Mouse (Mus musculus): ENCODE measurements at regions not wholly inside any gene's neighbourhood (a gene's known extent, or its start where the extent isn't known, plus 50 kb on each side); places are given as distances from the start of the nearest gene placed in this dataset.

DNA sequence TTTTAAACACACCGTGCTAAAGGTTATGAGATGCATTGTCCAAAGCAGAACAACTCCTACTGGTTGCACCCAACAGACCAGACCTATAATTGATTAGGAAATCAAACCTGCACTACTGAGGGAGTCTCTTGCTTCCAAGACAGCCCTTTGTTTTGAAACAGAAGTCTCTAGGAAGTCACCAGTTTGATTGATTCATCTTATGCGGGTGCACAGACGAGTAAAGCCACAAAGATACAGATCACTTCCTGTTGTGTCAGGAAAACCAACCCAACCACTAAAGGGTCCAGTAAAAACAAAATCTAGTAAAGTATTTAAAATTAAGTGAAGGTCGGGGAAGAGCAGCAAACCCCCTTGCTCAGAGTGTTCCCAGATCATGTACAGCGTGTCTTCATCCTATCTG, 58.3 kb upstream of the N6amt1 start:
- H3K4me2 ChIP-seq (ENCODE audit: low read length), result no peak overlapping the region
- H3K4me1 ChIP-seq (ENCODE audit: control insufficient read depth in 2 of 2, insufficient read depth in 2 of 2, low read length in 2 of 2), result no peaks in the 10 kb centered on the region
- no peak overlapping the region for H3K4me3 ChIP-seq (ENCODE audit: control insufficient read depth in 1 of 2, insufficient read depth in 1 of 2, low read depth in 1 of 2, low read length in 2 of 2)
- 72% methylated on average over 5 of the region's 5 CpGs for WGBS
- ATAC-seq (ENCODE audit: insufficient number of reproducible peaks, insufficient read depth, low FRiP score, low read depth), result no peak
- H3K27ac ChIP-seq (replicated peaks in 1 of 2; ENCODE audit: control insufficient read depth in 1 of 2, insufficient read depth in 1 of 2, low read depth in 2 of 2, low read length in 2 of 2), result no peak overlapping the region
- H3K36me3 ChIP-seq (ENCODE audit: control insufficient read depth, insufficient read depth, low read length), result no peaks in the 10 kb centered on the region
- no peak overlapping the region for H3K9ac ChIP-seq (ENCODE audit: low read length)
- H3K27me3 ChIP-seq (ENCODE audit: control insufficient read depth, insufficient read depth, low read length), result no peaks in the 10 kb centered on the region
- H3K9me3 ChIP-seq (ENCODE audit: control insufficient read depth, low read length), result no peaks in the 10 kb centered on the region

DNA sequence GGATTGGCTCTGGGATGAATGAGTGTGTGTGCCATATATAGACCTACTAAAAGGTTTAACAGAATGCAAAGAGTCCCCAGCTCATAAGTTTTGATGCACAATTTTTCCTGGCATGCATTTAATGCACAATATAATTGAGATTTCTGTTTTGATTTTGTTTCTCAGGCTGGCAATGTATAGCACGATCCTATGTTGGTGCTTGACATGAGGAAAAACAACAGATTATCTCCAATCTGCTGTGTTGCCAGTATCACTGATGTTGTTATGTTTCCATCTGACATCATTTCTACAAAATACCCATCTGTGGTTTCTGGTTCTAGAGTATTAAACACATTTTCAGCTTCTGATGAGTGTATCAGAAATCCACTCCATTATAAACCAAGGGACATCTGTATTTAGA, 61.2 kb upstream of the N6amt1 start:
- Histone ChIP-seq H3K4me3 (ENCODE audit: control insufficient read depth in 1 of 2, insufficient read depth in 1 of 2, low read depth in 1 of 2, low read length in 2 of 2) (no peak overlapping the region), H3K27ac (replicated peaks in 1 of 2; ENCODE audit: control insufficient read depth in 1 of 2, insufficient read depth in 1 of 2, low read depth in 2 of 2, low read length in 2 of 2) (no peak overlapping the region), H3K4me1 (ENCODE audit: control insufficient read depth in 2 of 2, insufficient read depth in 2 of 2, low read length in 2 of 2) (no peaks in the 10 kb centered on the region), H3K9ac (ENCODE audit: low read length) (no peak overlapping the region), H3K9me3 (ENCODE audit: control insufficient read depth, low read length) (no peaks in the 10 kb centered on the region), H3K27me3 (ENCODE audit: control insufficient read depth, insufficient read depth, low read length) (no peaks in the 10 kb centered on the region), H3K36me3 (ENCODE audit: control insufficient read depth, insufficient read depth, low read length) (no peaks in the 10 kb centered on the region), H3K4me2 (ENCODE audit: low read length) (no peak overlapping the region)
- 81% methylated on average over 1 of the region's 1 CpGs for WGBS
- no peak for ATAC-seq (ENCODE audit: insufficient number of reproducible peaks, insufficient read depth, low FRiP score, low read depth)

DNA sequence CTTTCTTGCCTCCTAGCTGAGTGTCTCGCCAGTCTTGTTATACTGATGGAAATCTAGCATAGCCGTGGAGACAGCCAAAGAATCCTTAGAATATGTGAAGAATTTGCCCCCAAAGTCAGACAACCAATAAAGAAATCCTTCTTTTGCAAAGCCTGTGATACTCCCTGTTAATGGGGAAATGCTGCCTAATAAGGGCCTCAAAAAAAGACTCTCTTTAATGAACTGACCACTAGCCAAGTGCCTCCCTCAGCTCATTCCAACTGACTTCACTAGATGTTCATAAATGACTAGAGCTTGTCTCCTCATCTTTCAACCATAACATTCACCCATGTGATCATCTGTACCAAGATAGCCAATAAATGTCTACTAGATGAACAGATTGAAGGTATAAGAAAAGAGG, 62.3 kb upstream of the N6amt1 start:
- Histone ChIP-seq H3K27me3 (ENCODE audit: control insufficient read depth, insufficient read depth, low read length) (no peaks in the 10 kb centered on the region), H3K4me3 (ENCODE audit: control insufficient read depth in 1 of 2, insufficient read depth in 1 of 2, low read depth in 1 of 2, low read length in 2 of 2) (no peak overlapping the region), H3K36me3 (ENCODE audit: control insufficient read depth, insufficient read depth, low read length) (no peaks in the 10 kb centered on the region), H3K9ac (ENCODE audit: low read length) (no peak overlapping the region), H3K4me2 (ENCODE audit: low read length) (no peak overlapping the region), H3K27ac (replicated peaks in 1 of 2; ENCODE audit: control insufficient read depth in 1 of 2, insufficient read depth in 1 of 2, low read depth in 2 of 2, low read length in 2 of 2) (no peak overlapping the region), H3K9me3 (ENCODE audit: control insufficient read depth, low read length) (no peaks in the 10 kb centered on the region), H3K4me1 (ENCODE audit: control insufficient read depth in 2 of 2, insufficient read depth in 2 of 2, low read length in 2 of 2) (no peaks in the 10 kb centered on the region)
- no peak for ATAC-seq (ENCODE audit: insufficient number of reproducible peaks, insufficient read depth, low FRiP score, low read depth)
- 70% methylated on average over 2 of the region's 2 CpGs for WGBS

DNA sequence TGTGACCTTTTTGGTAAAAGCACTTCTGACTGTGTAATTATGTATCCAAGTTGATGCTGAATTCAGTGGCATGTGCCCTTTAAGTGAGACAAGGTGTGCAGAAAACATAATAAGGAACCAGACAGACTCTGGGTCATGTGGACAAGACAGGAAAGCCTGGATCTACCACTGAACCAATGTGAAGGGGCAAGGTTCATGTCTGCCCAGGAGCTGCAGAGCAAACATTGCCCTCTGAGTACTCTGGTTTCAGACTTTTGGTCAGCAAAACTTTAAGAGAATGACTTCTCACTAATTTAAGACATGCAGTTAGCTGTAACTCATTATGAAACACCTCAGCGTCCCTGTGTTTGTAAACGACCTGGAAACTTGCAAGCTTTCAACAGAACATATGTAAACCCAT, 68.3 kb upstream of the N6amt1 start:
- Histone ChIP-seq H3K4me1 (ENCODE audit: control insufficient read depth in 2 of 2, insufficient read depth in 2 of 2, low read length in 2 of 2) (peaks cover 0 to 2% of the 10 kb centered on the region in 2 experiments; a peak in 1 of 4 replicates), H3K36me3 (ENCODE audit: control insufficient read depth, insufficient read depth, low read length) (no peaks in the 10 kb centered on the region), H3K9me3 (ENCODE audit: control insufficient read depth, low read length) (0 out of 2 replicates have a peak, but pooled peaks cover 3% of the 10 kb centered on the region), H3K4me2 (ENCODE audit: low read length) (no peak overlapping the region), H3K4me3 (ENCODE audit: control insufficient read depth in 1 of 2, insufficient read depth in 1 of 2, low read depth in 1 of 2, low read length in 2 of 2) (no peak overlapping the region), H3K27ac (replicated peaks in 1 of 2; ENCODE audit: control insufficient read depth in 1 of 2, insufficient read depth in 1 of 2, low read depth in 2 of 2, low read length in 2 of 2) (no peak overlapping the region), H3K9ac (ENCODE audit: low read length) (no peak overlapping the region), H3K27me3 (ENCODE audit: control insufficient read depth, insufficient read depth, low read length) (no peaks in the 10 kb centered on the region)
- 72% methylated on average over 2 of the region's 2 CpGs for WGBS
- no peak for ATAC-seq (ENCODE audit: insufficient number of reproducible peaks, insufficient read depth, low FRiP score, low read depth)

DNA sequence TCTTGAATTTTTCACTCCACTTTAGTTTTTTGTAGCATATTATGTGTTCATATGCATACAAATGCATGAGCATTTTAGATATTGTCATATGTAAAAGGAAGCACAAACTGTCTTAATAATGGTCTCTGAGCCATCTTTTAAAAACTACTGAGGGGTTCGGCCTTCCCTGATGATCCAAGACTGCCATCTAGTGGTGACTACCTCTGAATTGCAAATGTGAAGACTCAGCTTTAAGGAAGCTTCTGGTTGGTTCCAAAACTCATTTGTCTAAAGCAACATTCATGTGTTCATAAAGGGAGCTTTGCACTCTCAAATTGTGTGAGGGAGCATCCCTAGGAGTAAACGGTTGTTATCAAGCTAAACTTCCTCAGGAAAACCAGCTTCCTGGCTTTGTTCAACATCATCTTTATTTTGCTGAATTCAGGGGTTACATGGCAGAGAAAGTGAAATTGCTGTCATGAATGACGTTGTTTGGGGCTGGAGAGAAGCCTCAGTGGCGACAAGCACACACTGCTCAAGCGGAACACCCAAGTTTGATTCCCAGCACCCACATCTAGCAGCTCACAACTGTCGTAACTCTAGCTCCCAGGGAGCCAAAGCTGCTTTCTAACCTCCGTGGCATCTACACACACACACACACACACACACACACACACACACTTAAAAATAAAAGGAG, 69.0 kb upstream of the N6amt1 start:
- no peak for ATAC-seq (ENCODE audit: insufficient number of reproducible peaks, insufficient read depth, low FRiP score, low read depth)
- H3K4me3 ChIP-seq (ENCODE audit: control insufficient read depth in 1 of 2, insufficient read depth in 1 of 2, low read depth in 1 of 2, low read length in 2 of 2), result no peak overlapping the region
- H3K27me3 ChIP-seq (ENCODE audit: control insufficient read depth, insufficient read depth, low read length), result no peaks in the 10 kb centered on the region
- H3K9me3 ChIP-seq (ENCODE audit: control insufficient read depth, low read length), result 0 out of 2 replicates have a peak, but pooled peaks cover 3% of the 10 kb centered on the region
- WGBS, result 48% methylated on average over 7 of the region's 7 CpGs
- H3K4me1 ChIP-seq (ENCODE audit: control insufficient read depth in 2 of 2, insufficient read depth in 2 of 2, low read length in 2 of 2), result peaks cover 0 to 2% of the 10 kb centered on the region in 2 experiments; a peak in 1 of 4 replicates
- 0 out of 4 replicates have a peak overlapping the region, but pooled peaks of 1 of the 2 experiments have one; percentile 2 for H3K27ac ChIP-seq (replicated peaks in 1 of 2; ENCODE audit: control insufficient read depth in 1 of 2, insufficient read depth in 1 of 2, low read depth in 2 of 2, low read length in 2 of 2)
- H3K36me3 ChIP-seq (ENCODE audit: control insufficient read depth, insufficient read depth, low read length), result no peaks in the 10 kb centered on the region
- H3K4me2 ChIP-seq (ENCODE audit: low read length), result no peak overlapping the region
- H3K9ac ChIP-seq (ENCODE audit: low read length), result no peak overlapping the region

DNA sequence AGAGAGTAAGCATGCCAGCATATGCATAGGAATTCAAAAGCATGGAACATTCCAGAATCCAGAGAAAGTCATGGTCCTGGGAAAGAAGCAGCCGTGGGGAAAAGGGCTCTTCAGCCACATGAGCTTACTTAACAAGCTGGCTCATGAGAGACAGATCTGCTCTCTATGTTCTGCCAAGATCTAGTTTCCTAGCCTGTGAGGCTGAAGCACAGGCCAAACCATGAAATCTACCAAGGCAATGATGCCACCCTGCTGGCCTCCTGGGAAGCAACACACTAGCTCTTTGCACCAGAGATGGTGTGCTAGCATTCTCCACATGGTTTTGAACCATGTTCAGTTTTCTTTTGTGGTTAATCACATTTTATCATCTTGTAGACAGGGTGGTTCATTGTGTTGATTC, 75.5 kb upstream of the N6amt1 start:
- no peaks in the 10 kb centered on the region for H3K4me1 ChIP-seq (ENCODE audit: control insufficient read depth in 2 of 2, insufficient read depth in 2 of 2, low read length in 2 of 2)
- no peak overlapping the region for H3K27ac ChIP-seq (replicated peaks in 1 of 2; ENCODE audit: control insufficient read depth in 1 of 2, insufficient read depth in 1 of 2, low read depth in 2 of 2, low read length in 2 of 2)
- H3K4me3 ChIP-seq (ENCODE audit: control insufficient read depth in 1 of 2, insufficient read depth in 1 of 2, low read depth in 1 of 2, low read length in 2 of 2), result no peak overlapping the region
- no peak overlapping the region for H3K9ac ChIP-seq (ENCODE audit: low read length)
- 64% methylated on average over 1 of the region's 1 CpGs for WGBS
- no peak for ATAC-seq (ENCODE audit: insufficient number of reproducible peaks, insufficient read depth, low FRiP score, low read depth)
- no peaks in the 10 kb centered on the region for H3K36me3 ChIP-seq (ENCODE audit: control insufficient read depth, insufficient read depth, low read length)
- no peaks in the 10 kb centered on the region for H3K27me3 ChIP-seq (ENCODE audit: control insufficient read depth, insufficient read depth, low read length)
- 0 out of 2 replicates have a peak, but pooled peaks cover 3% of the 10 kb centered on the region for H3K9me3 ChIP-seq (ENCODE audit: control insufficient read depth, low read length)
- H3K4me2 ChIP-seq (ENCODE audit: low read length), result no peak overlapping the region

DNA sequence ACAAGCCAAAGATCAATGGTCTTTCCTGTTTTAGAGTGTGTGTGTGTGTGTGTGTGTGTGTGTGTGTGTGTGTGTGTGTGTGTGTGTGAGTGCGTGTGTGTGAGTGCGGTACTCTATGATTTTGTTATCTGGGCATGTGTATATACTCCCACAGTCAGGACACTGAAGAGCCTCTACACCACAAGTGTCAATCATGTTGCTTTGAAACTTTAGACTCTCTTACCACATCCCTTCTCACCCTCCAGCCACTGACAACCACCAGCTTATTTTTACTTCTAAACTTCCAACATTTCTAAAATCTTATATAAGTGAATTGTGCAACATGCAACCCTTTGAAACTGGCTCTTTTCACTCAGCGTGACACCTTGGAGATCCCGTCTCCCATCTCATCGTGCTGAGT, 81.6 kb upstream of the N6amt1 start:
- no peak overlapping the region for H3K27ac ChIP-seq (replicated peaks in 1 of 2; ENCODE audit: control insufficient read depth in 1 of 2, insufficient read depth in 1 of 2, low read depth in 2 of 2, low read length in 2 of 2)
- H3K9me3 ChIP-seq (ENCODE audit: control insufficient read depth, low read length), result no peaks in the 10 kb centered on the region
- no peaks in the 10 kb centered on the region for H3K27me3 ChIP-seq (ENCODE audit: control insufficient read depth, insufficient read depth, low read length)
- 86% methylated on average over 5 of the region's 5 CpGs for WGBS
- no peaks in the 10 kb centered on the region for H3K36me3 ChIP-seq (ENCODE audit: control insufficient read depth, insufficient read depth, low read length)
- ATAC-seq (ENCODE audit: insufficient number of reproducible peaks, insufficient read depth, low FRiP score, low read depth), result no peak
- H3K4me2 ChIP-seq (ENCODE audit: low read length), result no peak overlapping the region
- no peak overlapping the region for H3K4me3 ChIP-seq (ENCODE audit: control insufficient read depth in 1 of 2, insufficient read depth in 1 of 2, low read depth in 1 of 2, low read length in 2 of 2)
- H3K4me1 ChIP-seq (ENCODE audit: control insufficient read depth in 2 of 2, insufficient read depth in 2 of 2, low read length in 2 of 2), result peaks cover 2 to 3% of the 10 kb centered on the region in 2 experiments; a peak in 3 of 4 replicates
- H3K9ac ChIP-seq (ENCODE audit: low read length), result no peak overlapping the region
